Comparison of ENCODE assay signal across 8 mouse cellular contexts in the genomic region with DNA sequence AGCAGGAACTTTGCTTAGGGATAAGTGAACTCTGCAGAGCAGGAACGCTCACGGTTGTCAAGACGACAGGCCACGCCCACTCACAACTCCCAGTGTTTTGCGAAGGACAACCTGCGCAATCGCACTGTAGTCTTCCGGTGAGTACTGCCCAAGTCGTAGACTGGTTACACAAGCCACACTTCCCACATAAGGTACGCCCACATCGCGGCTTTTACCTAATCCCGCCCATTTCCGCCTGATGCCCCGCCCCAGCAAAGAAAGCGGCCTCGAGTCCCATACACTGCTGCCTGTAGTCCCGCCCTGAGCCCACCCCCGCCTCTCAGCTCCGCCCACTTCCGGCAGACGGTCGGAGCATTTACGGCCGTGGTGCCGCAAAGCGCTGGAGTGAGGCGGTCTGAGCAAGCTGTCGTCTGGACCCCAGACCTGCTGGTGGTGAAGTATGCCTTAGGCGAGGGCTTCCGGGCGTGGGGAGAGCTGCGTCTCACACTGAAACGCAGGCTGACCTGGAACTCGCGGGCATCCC. TPM values are rescaled to one million over a fixed set of nuclear protein-coding genes. Genes with fewer than 3 reads are reported as not detected.
DNase-seq lines count a peak whose midpoint lies in the region; ATAC-seq and TF ChIP-seq lines count a peak whose summit lies in the region.

A gene (minus strand): TSS at position 190 of the 523 bp plus-strand sequence.
A gene (plus strand): TSS at position 319 of the 523 bp plus-strand sequence.

- ATAC-seq in forebrain, embryonic 11.5 days (replicated peaks; ENCODE audit: low FRiP score), result peak; percentile 100
- peak; percentile 100 for ATAC-seq in heart, embryonic 16.5 days (replicated peaks; ENCODE audit: extremely low read depth, insufficient read depth, low FRiP score)
- ATAC-seq in liver, embryonic 15.5 days (ENCODE audit: insufficient read depth), result peak; percentile 100
- ATAC-seq in neural tube, embryonic 12.5 days (ENCODE audit: low FRiP score, low read depth), result peak; percentile 100

- DNase-seq in CH12.LX (ENCODE audit: extremely low read depth), result peak; percentile 99
- DNase-seq in c-Kit-positive CD71-positive TER-119-negative erythroid progenitor cells, embryonic 14.5 days (ENCODE audit: low read depth), result peak; percentile 99
- peak; percentile 99 for DNase-seq in forebrain, embryonic 11.5 days (ENCODE audit: low spot score)
- peak; percentile 100 for DNase-seq in kidney, postnatal 36 days
- DNase-seq in telencephalon, adult 2 months (ENCODE audit: low read depth, low spot score), result peak; percentile 100

- peaks cover 4 to 22% of the 10 kb centered on the region in 2 experiments for H3K36me3 ChIP-seq in CH12.LX (replicated peaks in 1 of 2; ENCODE audit: control insufficient read depth in 1 of 2, insufficient read depth in 1 of 2, low read length in 1 of 2)
- H3K36me3 ChIP-seq in forebrain, embryonic 11.5 days (ENCODE audit: control insufficient read depth, insufficient read depth, low read length), result no peaks in the 10 kb centered on the region
- H3K36me3 ChIP-seq in heart, embryonic 16.5 days (ENCODE audit: control insufficient read depth, insufficient read depth), result peaks cover 3% of the 10 kb centered on the region; the same call in 1 of the 2 replicates
- no peaks in the 10 kb centered on the region; the same call in 1 of the 2 replicates for H3K36me3 ChIP-seq in liver, embryonic 15.5 days (replicated peaks)
- no peaks in the 10 kb centered on the region for H3K36me3 ChIP-seq in neural tube, embryonic 12.5 days

- under 1% methylated on average over 34 of the region's 36 CpGs for WGBS in forebrain, embryonic 11.5 days
- under 1% methylated on average over 36 of the region's 36 CpGs for WGBS in heart, embryonic 16.5 days
- WGBS in liver, embryonic 15.5 days (ENCODE audit: insufficient replicate concordance), result under 1% methylated on average over 36 of the region's 36 CpGs
- under 1% methylated on average over 36 of the region's 36 CpGs for WGBS in neural tube, embryonic 12.5 days

- peak; percentile 97 for TF ChIP-seq POLR2A in CH12.LX (IDR thresholded peaks at IDR 0.05; ENCODE audit: low read depth, low read length)

- 0 out of 2 replicates have a peak, but pooled peaks cover 2% of the 10 kb centered on the region for H3K79me2 ChIP-seq in CH12.LX (replicated peaks; ENCODE audit: control insufficient read depth, extremely low read depth, insufficient read depth, poor library complexity, severe bottlenecking)

- in situ Hi-C loops in CH12.LX (cut with MboI; ENCODE audit: low pct_ligation_motif_present, low pct_unique_long_range_greater_than_20kb, low sequenced_read_pairs), result no loop called here

- no peak for TF ChIP-seq EP300 in CH12.LX (IDR thresholded peaks at IDR 0.05; ENCODE audit: low read length)

- no peaks in the 10 kb centered on the region for H3K9me3 ChIP-seq in CH12.LX (replicated peaks; ENCODE audit: low read length)
- H3K9me3 ChIP-seq in forebrain, embryonic 11.5 days (ENCODE audit: control insufficient read depth, low read length), result no peaks in the 10 kb centered on the region
- no peaks in the 10 kb centered on the region for H3K9me3 ChIP-seq in heart, embryonic 16.5 days (replicated peaks; ENCODE audit: control insufficient read depth, low read length)
- no peaks in the 10 kb centered on the region for H3K9me3 ChIP-seq in liver, embryonic 15.5 days (replicated peaks)
- H3K9me3 ChIP-seq in neural tube, embryonic 12.5 days, result no peaks in the 10 kb centered on the region

- no peak for TF ChIP-seq CTCF in CH12.LX (conservative IDR thresholded peaks at IDR 0.05 in 1 of 2, IDR thresholded peaks at IDR 0.05 in 1 of 2; ENCODE audit: low read depth in 2 of 2, low read length in 2 of 2)

- peak within 1 kb of the TSS; percentile 74 for H3K27ac ChIP-seq in CH12.LX (ENCODE audit: insufficient read depth, low read depth)
- peak within 1 kb of the TSS; percentile 87 for H3K27ac ChIP-seq in forebrain, embryonic 11.5 days (ENCODE audit: low read depth, low read length)
- H3K27ac ChIP-seq in heart, embryonic 16.5 days (ENCODE audit: low read length), result peak within 1 kb of the TSS; percentile 99
- H3K27ac ChIP-seq in liver, embryonic 15.5 days (replicated peaks), result peak within 1 kb of the TSS; percentile 88
- peak within 1 kb of the TSS; percentile 95 for H3K27ac ChIP-seq in neural tube, embryonic 12.5 days

- H3K4me2 ChIP-seq in CH12.LX (ENCODE audit: insufficient read depth, low read depth, poor library complexity, severe bottlenecking), result peak within 1 kb of the TSS; percentile 87
- peak within 1 kb of the TSS; percentile 79 for H3K4me2 ChIP-seq in forebrain, embryonic 11.5 days (ENCODE audit: low read depth, low read length, severe bottlenecking)
- H3K4me2 ChIP-seq in heart, embryonic 16.5 days (ENCODE audit: low read depth, low read length), result peak within 1 kb of the TSS; percentile 90
- peak within 1 kb of the TSS; percentile 86 for H3K4me2 ChIP-seq in liver, embryonic 15.5 days
- peak within 1 kb of the TSS; percentile 67 for H3K4me2 ChIP-seq in neural tube, embryonic 12.5 days (replicated peaks)

- dilution Hi-C loops in CH12.LX (cut with MboI; ENCODE audit: extremely low pct_ligation_motif_present, extremely low pct_unique_long_range_greater_than_20kb, low sequenced_read_pairs), result no loop called here

- H3K9ac ChIP-seq in CH12.LX (ENCODE audit: insufficient read depth, low read depth), result peak within 1 kb of the TSS; percentile 96
- H3K9ac ChIP-seq in forebrain, embryonic 11.5 days (ENCODE audit: low read length), result peak within 1 kb of the TSS; percentile 71
- peak within 1 kb of the TSS; percentile 98 for H3K9ac ChIP-seq in heart, embryonic 16.5 days (ENCODE audit: low read length)
- H3K9ac ChIP-seq in liver, embryonic 15.5 days, result peak within 1 kb of the TSS; percentile 85
- H3K9ac ChIP-seq in neural tube, embryonic 12.5 days, result peak within 1 kb of the TSS; percentile 84

- H3K4me1 ChIP-seq in CH12.LX (ENCODE audit: control insufficient read depth in 1 of 2, insufficient read depth in 2 of 2), result peaks cover 3 to 17% of the 10 kb centered on the region in 2 experiments; a peak in 2 of 4 replicates
- peaks cover 6% of the 10 kb centered on the region; the same call in 1 of the 2 replicates for H3K4me1 ChIP-seq in forebrain, embryonic 11.5 days (replicated peaks; ENCODE audit: control insufficient read depth, insufficient read depth, low read length)
- H3K4me1 ChIP-seq in heart, embryonic 16.5 days (ENCODE audit: control insufficient read depth, insufficient read depth, low read length), result peaks cover 15% of the 10 kb centered on the region
- H3K4me1 ChIP-seq in liver, embryonic 15.5 days (replicated peaks), result peaks cover 23% of the 10 kb centered on the region
- peaks cover 11% of the 10 kb centered on the region for H3K4me1 ChIP-seq in neural tube, embryonic 12.5 days

- peaks cover 3% of the 10 kb centered on the region for H3K27me3 ChIP-seq in CH12.LX (replicated peaks)
- no peaks in the 10 kb centered on the region for H3K27me3 ChIP-seq in forebrain, embryonic 11.5 days (ENCODE audit: control insufficient read depth, insufficient read depth, low read length)
- H3K27me3 ChIP-seq in heart, embryonic 16.5 days (ENCODE audit: control insufficient read depth, insufficient read depth, low read length), result no peaks in the 10 kb centered on the region
- H3K27me3 ChIP-seq in liver, embryonic 15.5 days, result no peaks in the 10 kb centered on the region
- no peaks in the 10 kb centered on the region for H3K27me3 ChIP-seq in neural tube, embryonic 12.5 days (replicated peaks)

- no peak; the same call in 1 of the 2 replicates for TF ChIP-seq RAD21 in CH12.LX (IDR thresholded peaks at IDR 0.05; ENCODE audit: low read depth, low read length)

- H3K4me3 ChIP-seq in CH12.LX (replicated peaks in 1 of 3; ENCODE audit: low read depth in 2 of 3, low read length in 2 of 3, poor library complexity in 1 of 3), result peak within 1 kb of the TSS; percentile 79 to 90 (median 81)
- H3K4me3 ChIP-seq in forebrain, embryonic 11.5 days (ENCODE audit: low read depth, low read length), result peak within 1 kb of the TSS; percentile 57
- peak within 1 kb of the TSS; percentile 88 for H3K4me3 ChIP-seq in heart, embryonic 16.5 days (ENCODE audit: low read length)
- H3K4me3 ChIP-seq in liver, embryonic 15.5 days (replicated peaks), result peak within 1 kb of the TSS; percentile 79
- H3K4me3 ChIP-seq in neural tube, embryonic 12.5 days, result peak within 1 kb of the TSS; percentile 68

TF ChIP-seq in CH12.LX, 34 proteins besides CTCF, POLR2A, EP300 and RAD21 (continues in another document):
- TF ChIP-seq POLR2AphosphoS2 (IDR thresholded peaks at IDR 0.05; ENCODE audit: low read depth, low read length) (peak; percentile 81; the same call in 1 of the 2 replicates), TBP (conservative IDR thresholded peaks at IDR 0.05; ENCODE audit: low read depth, low read length) (0 out of 2 replicates have a peak, but pooled peaks have one; percentile 47), SIN3A (IDR thresholded peaks at IDR 0.05; ENCODE audit: low read length) (peak; percentile 96), HCFC1 (IDR thresholded peaks at IDR 0.05; ENCODE audit: low read depth, low read length) (peak; percentile 79), ZC3H11A (IDR thresholded peaks at IDR 0.05; ENCODE audit: low read depth, low read length) (no peak), MAZ (IDR thresholded peaks at IDR 0.05; ENCODE audit: low read depth, low read length) (no peak), UBTF (IDR thresholded peaks at IDR 0.05; ENCODE audit: low read depth, low read length) (no peak), ZNF384 (IDR thresholded peaks at IDR 0.05; ENCODE audit: low read depth, low read length) (no peak), IRF4 (IDR thresholded peaks at IDR 0.05; ENCODE audit: low read depth, low read length) (no peak; the same call in 1 of the 2 replicates)

RNA-seq across cellular contexts. Expression of the first gene that starts in this region (rescaled TPM):
- total RNA-seq in CH12.LX (2012; rRNA removed) (0.21 and 0.25 TPM in 2 replicates), CH12.LX (2014; rRNA removed) (0.21 and 0.30 TPM in 2 replicates)
- 0.33 and 0.41 TPM in 2 replicates for polyA plus RNA-seq in CH12.LX (2012; ENCODE audit: insufficient read length, low read depth)
- 0.48 and 0.73 TPM in 2 replicates for polyA plus RNA-seq in forebrain, embryonic 11.5 days (2014; fragmentation: Nextera tagmentation; extraction: Ambion mirVana)
- polyA plus RNA-seq in heart, embryonic 16.5 days (2015; fragmentation: Nextera tagmentation; extraction: Ambion mirVana), result 0.53 and 0.74 TPM in 2 replicates
- 0.10 and 0.13 TPM in 2 replicates for polyA plus RNA-seq in liver, embryonic 15.5 days (2015; fragmentation: Nextera tagmentation; extraction: Ambion mirVana)
- polyA plus RNA-seq in neural tube, embryonic 12.5 days (2016; fragmentation: Nextera tagmentation; extraction: Ambion mirVana), result 0.59 and 0.60 TPM in 2 replicates

RNA-seq across cellular contexts. Expression of the second gene that starts in this region (rescaled TPM):
- 10.8 and 11.6 TPM in 2 replicates for total RNA-seq in CH12.LX (2012; rRNA removed)
- total RNA-seq in CH12.LX (2014; rRNA removed), result 29.9 and 35.7 TPM in 2 replicates
- polyA plus RNA-seq in CH12.LX (2012; ENCODE audit: insufficient read length, low read depth), result 20.2 and 21.9 TPM in 2 replicates
- polyA plus RNA-seq in forebrain, embryonic 11.5 days (2014; fragmentation: Nextera tagmentation; extraction: Ambion mirVana), result 29.9 and 32.8 TPM in 2 replicates
- 58.1 and 62.0 TPM in 2 replicates for polyA plus RNA-seq in heart, embryonic 16.5 days (2015; fragmentation: Nextera tagmentation; extraction: Ambion mirVana)
- 15.4 and 15.7 TPM in 2 replicates for polyA plus RNA-seq in liver, embryonic 15.5 days (2015; fragmentation: Nextera tagmentation; extraction: Ambion mirVana)
- polyA plus RNA-seq in neural tube, embryonic 12.5 days (2016; fragmentation: Nextera tagmentation; extraction: Ambion mirVana), result 31.7 and 34.7 TPM in 2 replicates

Comparison
In these comparisons a context has a peak if more than half of its experiments do, and no peak if none do; other contexts are left out.
1. Peak in every context shown above with its lines: DNase-seq, ATAC-seq, H3K4me3 ChIP-seq and H3K27ac ChIP-seq.